Mouse (Mus musculus) A20 (cell line): ENCODE data around the gene Nrp1.

Source experiments
- DNase-seq: peaks from one replicate; pipeline ENCODE4 v3.0.0-alpha.2; 2011; ENCODE audit warnings: low read depth, low spot score

Gene Nrp1

DNA sequence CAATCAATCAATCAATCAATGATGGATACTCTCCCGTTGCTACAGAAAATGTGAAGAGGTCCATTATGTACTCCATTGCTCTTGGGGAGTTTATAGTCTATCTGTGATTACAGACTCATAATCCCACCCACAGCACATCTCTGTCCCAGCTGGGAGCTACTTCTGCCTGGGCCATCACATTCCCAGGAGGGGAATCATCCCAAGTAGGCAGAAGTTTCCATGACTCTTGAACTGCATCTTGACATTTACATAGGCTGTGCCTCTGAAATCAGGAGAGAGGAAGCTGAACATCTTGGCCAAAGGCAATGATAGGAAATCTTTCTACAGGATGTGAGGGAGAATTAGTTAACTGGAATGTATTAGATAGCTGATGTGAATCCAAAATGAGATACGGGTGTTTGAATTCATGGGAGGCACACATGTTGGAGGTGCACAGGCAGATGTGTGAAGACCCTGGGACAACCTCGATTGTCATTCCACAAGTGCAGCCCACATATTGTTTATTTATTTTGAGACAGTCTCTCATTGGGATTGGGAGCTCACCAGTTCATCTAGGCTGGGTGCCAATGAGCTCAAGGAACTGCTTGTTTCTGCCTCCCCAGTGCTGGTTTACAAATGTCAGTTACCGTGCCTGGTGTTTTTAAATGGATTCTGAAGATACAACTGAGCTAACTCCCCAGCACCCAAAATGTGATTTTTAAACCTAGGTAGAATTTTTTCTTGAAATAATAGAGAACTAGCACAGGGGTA, 108.5 kb downstream of the Nrp1 start:
- no peak for DNase-seq

DNA sequence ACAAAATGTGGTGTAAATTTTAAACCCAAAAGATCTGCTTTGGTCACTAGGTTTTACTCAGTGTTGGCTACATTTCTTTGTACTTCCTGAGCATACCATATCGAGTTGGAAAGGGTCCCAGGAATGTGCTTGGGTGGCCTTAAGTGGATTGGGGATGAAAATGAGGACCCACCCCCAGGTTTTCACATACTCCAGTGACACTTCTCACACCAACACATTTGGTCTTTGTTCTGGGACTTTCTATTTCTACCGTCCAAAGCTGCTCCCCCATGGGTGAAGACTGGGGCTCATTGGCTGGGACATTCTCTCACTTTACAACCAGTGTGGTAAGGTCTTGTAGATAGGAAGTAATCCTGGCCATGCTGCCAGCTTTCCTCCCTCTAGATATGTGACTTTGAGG, 111.7 kb downstream of the Nrp1 start:
- no peak for DNase-seq

DNA sequence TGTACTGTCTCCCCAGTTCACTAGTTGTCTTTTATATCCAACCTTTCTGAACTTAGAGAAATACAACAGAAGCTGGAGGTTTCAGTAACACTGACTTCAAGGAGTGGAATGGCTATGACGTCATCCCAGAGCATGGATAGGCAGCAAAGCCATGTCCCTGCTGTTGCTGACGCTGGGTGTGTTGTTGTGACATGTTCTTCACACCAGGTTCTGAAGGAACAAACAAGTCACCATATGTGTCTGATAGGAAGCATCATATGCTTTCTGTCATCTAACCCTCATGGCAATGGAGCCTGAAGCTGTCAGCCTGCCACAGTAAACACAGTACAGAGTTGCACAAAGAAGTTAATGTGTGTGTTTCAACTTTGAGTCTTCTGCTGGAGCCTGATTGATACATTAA, 112.8 kb downstream of the Nrp1 start:
- DNase-seq, result no peak

DNA sequence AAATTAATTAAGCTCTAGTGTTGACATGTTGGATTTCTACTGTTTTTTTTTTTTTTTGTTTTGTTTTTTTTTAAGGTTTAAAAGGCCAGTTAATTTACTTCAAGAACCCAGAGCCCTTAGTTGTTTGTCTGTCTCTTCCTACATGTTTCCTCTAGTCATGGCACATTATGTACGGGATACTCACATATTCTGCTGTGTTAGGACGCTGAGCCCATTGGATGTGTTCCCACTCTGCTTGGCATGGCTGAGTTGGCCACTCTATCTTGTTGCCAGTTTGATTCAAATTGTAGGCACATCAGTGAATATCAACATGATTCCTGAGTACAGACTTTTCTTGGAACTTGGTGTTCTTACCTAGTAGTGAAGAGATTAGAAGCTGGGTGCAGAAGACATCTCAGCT, 114.5 kb downstream of the Nrp1 start:
- no peak for DNase-seq

DNA sequence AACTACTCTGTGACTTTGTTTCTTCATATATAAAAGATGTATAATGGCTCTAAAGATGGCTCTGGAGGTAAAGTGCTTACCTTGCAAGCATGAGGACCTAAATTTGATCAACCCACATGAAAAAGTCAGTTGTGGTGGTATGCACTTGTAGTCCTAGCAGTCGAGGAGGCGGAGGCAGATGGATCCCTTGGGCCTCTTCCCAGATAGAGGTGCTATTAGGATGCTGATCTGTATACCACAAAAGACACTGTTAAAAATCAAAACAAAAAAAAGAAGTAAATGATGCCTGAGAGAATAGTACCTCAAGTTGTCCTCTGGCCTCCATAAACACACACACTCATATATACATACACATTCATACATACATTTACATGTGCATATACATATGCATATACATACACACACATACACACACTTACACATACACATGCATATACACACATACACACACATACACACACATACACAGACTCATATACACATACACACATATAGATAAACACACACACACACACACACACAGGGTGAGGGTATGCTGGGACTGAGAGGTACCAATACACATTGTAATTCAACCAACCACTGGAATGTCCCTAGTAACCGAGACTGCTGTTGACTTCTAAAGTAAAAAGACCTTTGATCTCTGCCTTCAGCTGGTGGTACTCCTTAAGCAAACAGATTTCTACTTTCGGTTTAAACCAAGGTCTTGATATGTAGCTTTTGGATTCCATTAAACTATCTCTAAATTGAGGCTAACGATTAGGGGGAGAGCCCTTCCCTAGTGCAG, 115.2 kb downstream of the Nrp1 start:
- no peak for DNase-seq

DNA sequence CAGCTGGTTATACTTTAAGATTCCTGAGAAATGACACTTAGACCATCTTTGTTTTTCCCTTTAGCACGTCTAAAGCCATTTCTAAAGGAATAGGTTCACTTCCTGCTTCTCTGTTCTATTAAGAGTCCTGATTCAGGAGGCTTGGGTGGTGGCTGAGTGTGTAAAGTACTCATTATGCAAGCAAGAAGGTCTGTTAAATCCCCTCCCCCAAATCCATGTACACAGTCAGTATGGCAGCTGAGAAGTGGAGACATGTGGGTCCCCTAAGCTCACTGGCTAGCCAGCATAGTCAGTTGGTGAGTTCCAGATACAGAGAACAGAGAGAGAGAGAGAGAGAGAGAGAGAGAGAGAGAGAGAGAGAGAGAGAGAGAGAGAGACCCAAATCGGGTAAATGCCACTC, 116.2 kb downstream of the Nrp1 start:
- DNase-seq, result no peak

DNA sequence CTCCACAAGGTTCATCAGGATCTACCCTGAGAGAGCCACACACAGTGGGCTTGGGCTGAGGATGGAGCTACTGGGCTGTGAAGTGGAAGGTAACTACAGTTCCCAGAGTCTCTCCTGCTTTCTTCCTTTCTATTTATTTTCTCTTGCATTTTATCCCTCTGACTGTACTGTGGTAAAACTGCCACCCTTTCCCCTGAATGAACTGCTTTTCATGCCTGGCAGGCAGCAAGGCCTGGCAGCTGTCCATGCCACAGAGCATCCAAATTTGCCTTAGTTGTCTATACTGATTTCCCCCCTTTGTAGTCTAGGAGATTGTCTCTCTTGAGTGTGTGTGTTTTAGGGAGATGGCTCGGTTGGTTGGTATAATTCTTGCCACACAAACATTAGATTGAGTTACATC, 117.8 kb downstream of the Nrp1 start:
- DNase-seq, result no peak

DNA sequence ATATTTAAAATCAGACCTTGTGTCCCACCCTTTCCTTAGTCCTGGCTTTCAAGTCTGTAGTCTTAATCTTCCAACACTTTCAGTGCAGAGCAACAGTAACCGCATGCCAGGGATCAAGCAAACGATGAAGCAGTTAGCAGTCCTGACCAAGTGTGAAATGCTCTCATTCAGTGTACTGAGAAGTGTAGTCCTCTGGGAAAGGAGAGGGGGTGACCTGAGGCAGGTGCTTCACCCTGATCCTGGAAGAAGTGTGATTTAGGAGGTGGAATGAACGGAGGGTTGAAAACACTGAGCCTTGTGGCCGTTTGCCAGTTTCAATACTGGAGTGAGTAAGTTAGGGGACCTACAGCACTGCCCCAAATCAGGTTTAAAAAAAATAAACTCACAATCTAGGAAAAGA, 119.6 kb downstream of the Nrp1 start:
- no peak for DNase-seq

DNA sequence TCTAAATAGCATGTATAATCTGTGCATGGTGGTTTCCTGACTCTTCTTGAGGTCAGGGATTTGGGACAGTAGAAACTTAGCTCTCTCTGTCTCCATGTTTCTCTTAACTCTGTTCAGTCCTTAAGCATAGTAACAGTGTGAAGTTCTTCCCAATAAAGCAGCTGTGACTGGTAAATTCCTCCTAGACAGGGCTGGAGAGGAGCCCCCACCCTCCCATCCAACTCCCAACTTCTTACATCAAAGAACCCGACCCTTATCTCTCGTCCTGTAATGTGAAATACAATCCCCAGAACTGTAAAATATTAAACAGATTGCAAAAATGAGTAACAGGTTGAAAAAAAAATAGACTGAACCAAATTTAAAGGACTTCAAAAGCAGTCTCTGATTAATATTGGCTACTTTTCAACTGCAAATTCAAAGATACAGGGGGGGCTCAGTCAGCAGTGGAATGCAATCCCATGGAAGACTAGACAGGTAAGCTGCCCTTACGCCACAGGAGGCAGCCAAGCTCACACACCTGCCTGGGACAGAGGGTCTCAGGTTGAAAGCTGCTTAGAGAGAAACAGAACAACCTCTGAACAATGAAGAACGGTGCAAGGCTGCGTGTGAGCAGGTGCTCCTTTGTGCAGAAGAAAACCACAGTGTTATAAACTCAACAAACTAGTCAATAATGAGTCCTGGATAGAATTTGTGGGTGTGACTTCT, 121.1 kb downstream of the Nrp1 start:
- no peak for DNase-seq

DNA sequence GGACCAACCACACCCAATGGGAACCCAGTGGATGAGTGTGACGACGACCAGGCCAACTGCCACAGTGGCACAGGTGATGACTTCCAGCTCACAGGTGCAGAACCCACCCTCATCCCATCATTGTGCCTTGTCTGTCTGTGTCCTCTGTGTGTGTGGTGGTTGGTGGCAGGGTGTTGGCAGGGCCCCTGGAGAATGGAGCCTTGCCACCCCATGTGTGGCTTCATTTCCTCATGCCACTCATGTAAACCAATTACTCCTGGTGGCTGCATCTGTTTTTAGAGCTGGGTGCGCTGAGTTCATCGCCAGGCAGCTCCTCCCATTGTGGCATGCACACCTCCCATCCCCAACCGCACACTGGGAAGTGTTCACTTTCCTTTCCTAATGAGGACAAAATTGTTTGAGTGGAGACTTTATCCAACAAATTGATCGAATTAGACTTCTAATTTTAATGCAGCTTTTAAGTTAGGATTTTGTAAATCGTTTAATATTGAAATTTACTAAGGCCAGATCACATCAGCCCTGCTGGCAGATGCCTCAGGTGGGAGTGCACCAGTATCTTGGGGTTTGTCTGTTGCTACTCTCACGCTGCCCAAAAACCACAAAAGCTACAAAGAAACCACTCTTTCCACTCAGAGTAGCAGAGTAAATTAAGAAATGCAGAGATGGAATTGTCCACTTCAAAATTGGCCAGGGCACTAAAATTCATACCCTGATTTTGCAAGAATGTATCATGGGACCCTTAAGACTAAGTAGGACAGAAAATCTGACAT, 122.7 kb downstream of the Nrp1 start:
- no peak for DNase-seq

DNA sequence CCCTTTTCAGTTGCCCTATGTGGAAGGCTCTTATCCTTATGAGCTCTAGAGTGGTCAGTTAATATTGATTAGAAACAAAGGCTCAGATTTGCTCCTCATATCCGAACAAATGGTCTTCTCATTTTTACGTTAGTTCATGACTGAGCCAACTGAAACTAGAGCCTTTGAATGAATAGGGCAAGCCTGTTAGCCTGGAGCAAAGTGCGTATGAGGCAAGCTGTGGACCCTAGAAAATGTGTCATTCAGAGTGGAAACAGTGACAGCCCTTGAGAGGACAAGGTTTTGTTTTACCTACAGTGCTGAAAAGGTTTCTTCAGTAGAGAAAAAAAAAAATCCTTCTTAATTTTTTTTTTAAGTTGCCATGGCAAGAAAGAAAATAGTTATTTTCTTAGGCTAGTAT, 124.9 kb downstream of the Nrp1 start:
- DNase-seq, result no peak

DNA sequence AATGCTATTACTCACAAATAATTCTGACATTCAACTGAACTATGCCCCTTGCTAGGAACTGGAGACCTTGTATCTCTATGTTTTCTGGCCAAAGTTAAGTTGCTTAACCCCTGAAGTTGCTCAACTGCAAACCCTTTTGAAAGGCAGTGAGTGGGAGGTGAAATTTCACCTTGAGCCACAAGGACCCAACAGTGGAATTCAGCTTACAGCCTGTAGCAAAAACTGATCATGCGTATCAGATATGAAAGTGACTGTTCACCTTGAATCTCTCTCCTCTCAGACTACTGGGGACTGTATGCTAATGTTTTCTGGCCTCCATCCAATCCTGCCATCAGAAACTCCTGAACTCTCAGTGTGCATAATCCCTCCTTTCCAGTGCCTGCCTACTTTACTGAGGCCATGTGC, 126.3 kb downstream of the Nrp1 start:
- DNase-seq, result no peak

DNA sequence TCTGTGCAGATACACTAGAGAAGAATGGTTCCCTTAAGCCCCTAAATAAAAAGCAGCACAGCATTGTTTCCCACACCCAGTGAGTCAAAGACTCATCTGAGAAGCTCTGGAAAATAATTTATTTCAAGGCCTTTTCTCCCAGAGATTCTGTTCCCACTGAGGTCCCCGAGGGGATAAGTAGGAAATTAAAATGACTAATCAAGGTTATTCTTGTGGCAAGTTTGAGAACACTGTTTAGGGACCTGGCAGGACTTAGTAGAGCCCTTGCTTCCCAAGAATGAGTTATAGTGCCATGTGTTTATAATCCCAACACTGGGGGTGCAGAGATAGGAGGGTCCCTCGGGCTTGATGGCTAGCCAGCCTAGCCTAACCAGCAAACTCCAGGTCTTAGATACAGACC, 127.6 kb downstream of the Nrp1 start:
- DNase-seq, result no peak

DNA sequence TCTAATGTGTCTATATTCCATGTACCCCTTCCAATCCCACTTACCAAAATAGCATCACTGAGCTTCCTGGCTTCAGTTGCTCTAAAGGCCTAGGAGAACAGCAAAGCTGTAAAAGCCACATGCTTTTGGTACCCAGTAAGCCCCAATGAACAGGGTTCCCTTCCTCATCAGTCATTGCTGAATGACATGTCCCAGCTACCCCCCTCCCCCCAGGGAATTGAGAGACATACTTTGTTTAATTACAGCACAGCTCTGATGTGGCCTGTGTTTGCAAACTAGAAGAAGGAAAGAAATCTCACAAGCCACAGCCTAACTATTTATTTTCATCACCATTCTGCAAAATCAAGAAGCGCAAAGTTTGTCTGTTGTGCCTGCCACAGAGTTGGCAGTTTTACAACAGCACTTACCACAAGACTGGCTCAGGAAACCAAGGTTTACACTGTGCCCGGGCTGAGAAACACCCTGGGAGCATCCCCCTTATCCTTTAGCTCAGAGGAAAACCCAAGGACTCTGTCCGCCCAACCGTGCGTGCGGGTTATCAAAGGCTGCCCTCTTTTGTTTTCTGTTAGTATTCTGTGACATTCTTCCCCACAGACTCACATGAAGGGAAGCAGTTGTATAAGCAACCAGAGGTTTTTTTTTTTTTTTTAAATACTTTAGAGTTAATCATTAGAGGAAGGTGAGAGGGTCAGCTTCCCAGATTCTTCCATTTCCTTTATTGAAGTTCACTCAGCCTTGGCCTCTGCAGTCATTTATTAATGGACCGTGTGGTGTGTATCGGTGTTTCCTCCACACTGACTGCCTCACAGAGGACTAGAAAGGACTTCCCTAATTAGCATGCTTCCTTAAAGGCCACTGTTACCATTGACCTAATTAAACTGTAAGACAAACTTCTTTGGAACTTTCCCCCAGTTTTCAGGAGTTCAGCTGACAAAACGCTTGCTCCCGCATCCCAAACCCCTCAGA, 129.8 kb downstream of the Nrp1 start:
- no peak for DNase-seq

DNA sequence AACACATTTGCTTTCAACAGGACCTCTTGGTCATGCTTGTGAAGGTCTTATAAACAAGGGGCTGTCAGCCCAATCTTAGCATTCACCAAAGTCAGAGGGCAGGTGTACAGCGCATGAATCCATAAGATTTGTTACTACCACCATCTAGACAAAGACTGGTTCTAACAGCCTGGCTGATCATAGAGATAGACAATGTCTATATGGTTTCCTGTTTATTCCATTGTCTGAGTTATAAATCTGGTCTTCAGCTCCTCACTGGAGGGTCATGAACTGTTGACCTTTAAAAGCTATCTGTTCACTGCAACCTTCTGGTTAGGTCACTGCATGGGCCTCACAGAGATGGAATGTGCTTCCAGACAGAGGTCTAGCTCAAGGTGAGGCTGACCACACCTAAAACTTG, 130.9 kb downstream of the Nrp1 start:
- no peak for DNase-seq

DNA sequence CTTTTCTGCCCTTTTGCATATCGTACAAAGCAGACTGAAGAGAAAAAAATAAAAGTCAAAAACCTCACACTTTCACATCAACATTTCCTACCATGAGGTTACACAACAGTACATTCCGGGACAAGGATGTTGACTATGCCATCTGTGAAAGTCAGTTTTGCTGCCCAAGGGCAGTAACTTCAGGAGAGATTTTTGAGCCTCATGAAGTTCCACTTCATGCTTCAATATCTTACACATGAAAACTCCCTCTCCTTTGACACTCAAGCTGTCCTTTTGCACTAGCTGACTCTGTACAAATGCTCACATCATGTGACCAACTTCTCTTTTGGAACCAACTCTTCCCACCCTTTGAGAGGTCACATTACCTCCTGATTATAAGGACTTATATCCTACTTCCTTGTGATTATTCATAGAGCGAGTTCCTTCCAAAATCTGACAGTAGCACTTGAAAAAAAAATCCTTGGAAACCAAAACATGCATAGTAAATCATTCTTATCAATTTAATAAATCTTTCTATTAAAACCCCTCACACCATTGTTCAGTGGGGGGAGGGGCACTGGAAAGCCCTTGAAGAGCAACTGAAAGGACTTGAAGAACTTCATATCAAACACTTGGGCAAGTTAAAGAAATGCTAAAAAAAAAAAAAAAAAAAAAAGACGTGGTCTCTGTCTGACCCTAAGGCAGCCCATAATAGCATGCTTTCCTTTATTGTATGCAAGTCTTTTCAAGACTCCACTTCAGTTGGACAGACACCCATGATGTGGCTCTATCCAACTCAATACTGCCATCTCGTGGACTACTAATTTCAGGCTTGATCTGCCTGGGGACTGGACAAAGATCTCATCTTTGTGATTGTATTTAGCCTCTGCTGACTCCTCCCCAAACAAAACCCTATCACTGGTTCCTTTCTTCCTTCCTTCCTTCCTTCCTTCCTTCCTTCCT, 133.0 kb downstream of the Nrp1 start:
- peak; percentile 60 for DNase-seq

DNA sequence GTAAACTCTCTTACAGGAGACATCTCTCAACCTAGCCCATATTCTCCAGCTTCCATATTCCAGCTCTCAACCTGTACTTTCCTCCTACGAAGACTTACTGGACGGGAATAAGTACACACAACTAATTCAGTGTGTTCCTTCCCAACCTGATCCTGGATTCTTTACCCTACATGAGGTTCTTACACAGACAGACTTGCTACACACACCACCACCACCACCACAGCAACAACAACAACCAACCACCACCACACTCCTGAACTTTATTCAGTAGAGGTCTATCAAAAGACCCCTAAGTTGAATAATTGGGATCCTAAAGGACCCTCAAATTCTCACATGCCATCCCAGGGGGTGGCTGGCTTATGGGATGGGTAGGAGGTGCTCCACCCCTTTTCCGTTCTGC, 135.4 kb downstream of the Nrp1 start:
- DNase-seq, result no peak

DNA sequence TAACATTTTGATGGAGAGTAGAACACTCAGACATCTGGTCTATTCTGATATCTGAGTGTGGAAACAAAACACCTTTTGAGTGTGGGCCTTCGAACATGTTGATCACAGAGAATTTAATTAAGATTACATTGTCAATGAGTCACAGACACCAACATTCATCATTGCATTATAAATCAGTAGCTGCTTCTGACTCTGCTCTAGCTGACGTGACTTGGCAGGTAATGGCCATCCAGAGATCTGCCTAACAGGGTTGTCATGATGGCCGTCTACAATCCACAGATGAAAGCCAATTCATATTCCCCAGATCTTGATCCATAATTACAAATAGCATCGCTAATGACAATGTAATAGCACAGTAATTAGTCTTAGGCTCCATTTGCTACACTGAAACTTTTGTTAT, 140.4 kb downstream of the Nrp1 start:
- no peak for DNase-seq

DNA sequence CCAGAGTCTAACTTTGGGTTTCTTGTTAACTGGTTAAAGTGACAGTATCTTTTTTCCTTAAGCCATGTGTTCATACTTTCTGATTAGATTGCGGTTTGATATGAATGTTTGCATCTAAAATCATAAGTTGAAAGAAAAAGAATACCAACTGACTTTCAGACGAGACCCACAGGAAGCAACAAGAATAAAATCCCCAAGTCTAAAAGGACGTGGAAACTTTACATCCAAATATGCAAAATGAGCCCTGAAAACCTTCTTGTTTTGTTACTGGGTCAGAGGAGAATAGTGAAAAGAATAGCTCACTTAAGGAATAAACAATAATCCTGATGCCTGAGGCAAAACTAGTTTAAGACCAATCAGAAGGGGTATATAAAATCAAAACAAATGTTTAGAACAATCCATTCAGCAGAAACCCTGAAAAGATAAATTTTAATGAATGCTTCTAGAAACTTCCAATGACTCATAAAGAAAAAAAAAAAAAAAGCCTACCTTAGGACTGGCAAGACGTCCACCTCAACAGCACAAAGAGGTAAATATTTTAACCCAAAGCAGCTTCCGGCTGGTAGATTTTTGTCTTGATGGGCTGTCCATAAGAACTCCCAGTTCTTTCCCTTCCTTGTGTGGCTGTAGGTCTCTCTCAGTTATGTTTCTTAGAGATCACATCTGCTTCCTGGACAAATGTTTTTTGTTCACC, 145.9 kb downstream of the Nrp1 start:
- DNase-seq, result no peak
